Mouse (Mus musculus): ENCODE measurements at regions not wholly inside any gene's neighbourhood (a gene's known extent, or its start where the extent isn't known, plus 50 kb on each side); places are given as distances from the start of the nearest gene placed in this dataset.

DNA sequence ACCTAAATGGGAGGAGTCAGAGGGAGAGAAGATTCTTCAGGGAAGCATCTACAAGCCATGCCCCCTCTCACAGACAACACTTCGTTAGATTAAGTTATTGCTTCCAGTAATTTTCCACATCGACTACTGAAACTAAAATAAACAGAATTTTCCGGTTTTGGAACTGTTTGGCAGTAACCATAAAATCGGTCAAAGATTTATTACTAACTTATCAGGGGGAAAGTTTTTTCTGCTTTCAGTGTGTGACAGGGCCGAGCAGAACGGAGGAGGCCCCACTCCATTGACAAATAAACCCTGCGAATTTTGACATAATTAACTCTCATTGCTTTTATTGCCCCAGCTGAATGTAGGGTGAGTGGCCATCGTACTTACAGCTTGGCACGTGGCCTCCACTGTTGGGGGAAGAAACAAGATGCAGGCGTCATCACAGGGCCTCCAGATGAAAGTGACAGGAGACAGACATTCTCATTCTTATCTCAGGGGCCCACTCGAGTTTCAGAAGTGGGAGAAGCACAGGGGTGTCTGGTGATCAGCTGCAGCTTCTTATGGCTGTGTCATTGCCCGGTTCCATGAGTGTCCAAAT, 229.6 kb upstream of the Foxq1 start:
- Histone ChIP-seq H3K36me3 (no peaks in the 10 kb centered on the region), H3K9ac (no peak overlapping the region), H3K4me2 (no peak overlapping the region), H3K4me1 (replicated peaks) (no peaks in the 10 kb centered on the region), H3K27me3 (no peaks in the 10 kb centered on the region), H3K9me3 (no peaks in the 10 kb centered on the region), H3K27ac (no peak overlapping the region), H3K4me3 (no peak overlapping the region)
- no peak for ATAC-seq (ENCODE audit: low FRiP score)
- 78% methylated on average over 12 of the region's 12 CpGs for WGBS

GRCm38 (mm10) chr13:31327511-31327951, 228.4 kb upstream of the Foxq1 start:
- no peak for ATAC-seq (ENCODE audit: low FRiP score)
- H3K36me3 ChIP-seq: no peaks in the 10 kb centered on the region
- no peak overlapping the region for H3K4me3 ChIP-seq
- 0 out of 2 replicates have a peak, but pooled peaks cover 3% of the 10 kb centered on the region for H3K4me1 ChIP-seq (replicated peaks)
- whole genome bisulfite sequencing: 71% methylated on average over 7 of the region's 7 CpGs
- H3K27ac ChIP-seq: no peak overlapping the region
- no peak overlapping the region for H3K4me2 ChIP-seq
- H3K27me3 ChIP-seq: no peaks in the 10 kb centered on the region
- no peaks in the 10 kb centered on the region for H3K9me3 ChIP-seq
- no peak overlapping the region for H3K9ac ChIP-seq

DNA sequence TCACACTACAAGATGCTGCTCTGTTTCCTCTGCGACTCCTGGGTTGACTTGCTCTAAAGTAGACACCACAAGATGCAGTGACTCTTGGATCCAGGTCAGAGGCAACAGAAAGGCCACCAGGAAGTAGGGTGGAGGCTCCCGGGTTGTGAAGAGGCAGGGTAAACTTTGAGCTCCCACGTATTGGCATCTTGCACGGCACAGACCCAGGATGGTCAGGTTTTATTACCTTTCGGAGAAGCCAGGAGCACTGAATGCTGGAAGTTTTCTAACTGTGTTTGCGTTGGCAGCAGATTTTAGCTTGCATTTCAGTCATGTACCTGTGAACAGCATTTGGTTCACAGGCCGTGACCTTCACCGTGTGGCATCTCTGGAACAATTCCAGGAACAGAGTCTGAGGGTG, 227.2 kb upstream of the Foxq1 start:
- no peaks in the 10 kb centered on the region for H3K36me3 ChIP-seq
- 88% methylated on average over 8 of the region's 8 CpGs for WGBS

GRCm38 (mm10) chr13:31330731-31331130, 225.2 kb upstream of the Foxq1 start:
- Histone ChIP-seq H3K4me3 (no peak overlapping the region), H3K4me1 (replicated peaks) (0 out of 2 replicates have a peak, but pooled peaks cover 3% of the 10 kb centered on the region)
- 54% methylated on average over 5 of the region's 5 CpGs for WGBS

More for the DNA sequence above, 227.2 kb upstream of the Foxq1 start:
- no peak for ATAC-seq (ENCODE audit: low FRiP score)
- Histone ChIP-seq H3K27ac (no peak overlapping the region), H3K9ac (no peak overlapping the region), H3K9me3 (no peaks in the 10 kb centered on the region), H3K4me3 (no peak overlapping the region), H3K4me1 (replicated peaks) (0 out of 2 replicates have a peak, but pooled peaks cover 3% of the 10 kb centered on the region), H3K27me3 (no peaks in the 10 kb centered on the region), H3K4me2 (no peak overlapping the region)

GRCm38 (mm10) chr13:31334981-31335380, 221.0 kb upstream of the Foxq1 start:
- no peak for ATAC-seq (ENCODE audit: low FRiP score)
- Histone ChIP-seq H3K36me3 (no peaks in the 10 kb centered on the region), H3K4me2 (no peak overlapping the region), H3K9me3 (no peaks in the 10 kb centered on the region), H3K4me3 (no peak overlapping the region), H3K27me3 (no peaks in the 10 kb centered on the region), H3K4me1 (replicated peaks) (0 out of 2 replicates have a peak, but pooled peaks cover 6% of the 10 kb centered on the region), H3K9ac (no peak overlapping the region), H3K27ac (no peak overlapping the region)
- WGBS: 95% methylated on average over 3 of the region's 3 CpGs

More at GRCm38 (mm10) chr13:31330731-31331130, 225.2 kb upstream of the Foxq1 start:
- H3K9me3 ChIP-seq: no peaks in the 10 kb centered on the region
- H3K36me3 ChIP-seq: no peaks in the 10 kb centered on the region
- no peak overlapping the region for H3K27ac ChIP-seq
- H3K9ac ChIP-seq: no peak overlapping the region
- H3K4me2 ChIP-seq: no peak overlapping the region
- no peaks in the 10 kb centered on the region for H3K27me3 ChIP-seq
- peak; percentile 60 for ATAC-seq (ENCODE audit: low FRiP score)

DNA sequence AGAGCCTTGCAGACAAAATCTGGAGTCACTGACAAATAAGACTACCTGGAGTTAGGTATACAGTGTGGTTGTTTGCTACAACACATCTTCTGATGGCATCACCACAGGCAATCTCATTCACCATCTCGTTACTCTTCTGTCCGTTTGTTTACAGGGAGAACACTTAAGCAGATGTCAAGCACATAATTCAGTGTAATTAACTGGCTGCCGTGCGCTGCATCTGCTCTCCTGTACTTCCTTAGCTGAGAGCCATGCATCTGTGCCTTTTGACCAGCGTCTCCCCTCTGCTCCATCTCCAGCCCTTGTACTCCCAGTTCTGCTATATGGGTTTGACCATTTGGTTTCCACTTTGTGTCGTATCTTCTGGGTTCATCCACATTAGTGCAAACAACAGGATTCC, 218.3 kb upstream of the Foxq1 start:
- 0 out of 2 replicates have a peak, but pooled peaks cover 3% of the 10 kb centered on the region for H3K4me1 ChIP-seq (replicated peaks)
- no peaks in the 10 kb centered on the region for H3K9me3 ChIP-seq
- no peak overlapping the region for H3K27ac ChIP-seq
- no peak overlapping the region for H3K9ac ChIP-seq
- no peaks in the 10 kb centered on the region for H3K27me3 ChIP-seq
- H3K4me2 ChIP-seq: no peak overlapping the region
- WGBS: 60% methylated on average over 6 of the region's 6 CpGs
- no peak overlapping the region for H3K4me3 ChIP-seq
- no peak for ATAC-seq (ENCODE audit: low FRiP score)
- H3K36me3 ChIP-seq: no peaks in the 10 kb centered on the region

DNA sequence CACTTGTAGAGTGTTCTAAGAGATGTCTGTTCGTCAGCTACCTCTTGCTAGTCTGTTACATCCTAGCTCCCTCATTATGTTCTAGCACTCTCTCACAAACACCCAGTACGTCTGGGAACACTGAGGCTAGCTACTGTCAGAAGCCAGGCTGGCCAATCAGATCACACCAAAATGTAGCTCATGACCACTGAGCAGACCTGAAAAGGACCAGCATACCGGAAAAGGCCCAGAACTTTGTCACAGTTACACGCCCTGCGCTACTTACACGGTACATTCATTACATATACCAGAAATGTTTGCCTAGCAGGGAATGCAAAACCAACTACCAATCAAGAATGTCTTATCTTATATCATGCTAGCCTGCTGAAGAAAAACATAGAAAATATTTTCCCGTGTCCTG, 216.5 kb upstream of the Foxq1 start:
- H3K27me3 ChIP-seq: no peaks in the 10 kb centered on the region
- H3K4me2 ChIP-seq: no peak overlapping the region
- no peak for ATAC-seq (ENCODE audit: low FRiP score)
- no peaks in the 10 kb centered on the region for H3K36me3 ChIP-seq
- H3K4me3 ChIP-seq: no peak overlapping the region
- 90% methylated on average over 7 of the region's 7 CpGs for WGBS
- no peak overlapping the region for H3K9ac ChIP-seq
- 0 out of 2 replicates have a peak, but pooled peaks cover 3% of the 10 kb centered on the region for H3K4me1 ChIP-seq (replicated peaks)
- H3K27ac ChIP-seq: no peak overlapping the region
- H3K9me3 ChIP-seq: no peaks in the 10 kb centered on the region

- H3K9ac ChIP-seq: no peak overlapping the region
- no peak overlapping the region for H3K4me3 ChIP-seq
- H3K9me3 ChIP-seq: no peaks in the 10 kb centered on the region
- H3K27me3 ChIP-seq: no peaks in the 10 kb centered on the region
- H3K4me1 ChIP-seq (replicated peaks): 0 out of 2 replicates have a peak, but pooled peaks cover 3% of the 10 kb centered on the region
- H3K27ac ChIP-seq: no peak overlapping the region
- no peaks in the 10 kb centered on the region for H3K36me3 ChIP-seq
- WGBS: 85% methylated on average over 2 of the region's 2 CpGs
- ATAC-seq (ENCODE audit: low FRiP score): no peak
- H3K4me2 ChIP-seq: no peak overlapping the region
Measured at GRCm38 (mm10) chr13:31339901-31340300, 216.0 kb upstream of the Foxq1 start.

DNA sequence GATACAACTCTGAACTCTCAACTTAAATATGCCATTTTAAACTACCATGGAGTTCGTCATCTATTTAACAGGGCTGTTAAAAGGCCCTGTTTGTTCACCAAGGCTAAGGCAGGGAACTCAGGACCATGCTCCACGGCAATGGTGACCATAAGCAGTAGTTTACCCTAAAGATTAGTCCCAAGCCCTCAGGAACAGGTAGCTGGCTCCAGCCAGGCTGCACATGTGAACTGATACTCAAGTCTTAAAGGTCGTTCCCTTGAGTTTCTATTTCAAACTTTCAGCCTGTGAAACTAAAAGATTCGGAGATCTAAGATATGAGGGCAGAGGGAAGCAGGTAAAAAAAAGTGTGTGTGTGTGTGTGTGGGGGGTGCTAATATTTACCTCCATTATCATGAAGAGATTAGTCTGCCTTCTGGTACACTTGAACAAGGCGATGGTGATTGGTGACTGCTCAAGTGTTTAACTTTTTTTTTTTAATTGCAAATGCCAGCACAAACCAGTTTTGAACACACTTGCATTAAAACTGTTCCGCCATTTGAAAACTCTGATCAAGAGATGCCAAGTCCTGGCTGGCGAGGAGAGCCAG, 215.5 kb upstream of the Foxq1 start:
- no peaks in the 10 kb centered on the region; the same call in 1 of the 2 replicates for H3K9me3 ChIP-seq
- WGBS: 90% methylated on average over 7 of the region's 7 CpGs
- no peak for ATAC-seq (ENCODE audit: low FRiP score)

GRCm38 (mm10) chr13:31341282-31342100, 214.4 kb upstream of the Foxq1 start:
- no peak overlapping the region for H3K27ac ChIP-seq
- no peaks in the 10 kb centered on the region for H3K27me3 ChIP-seq
- H3K4me1 ChIP-seq (replicated peaks): 0 out of 2 replicates have a peak, but pooled peaks cover 3% of the 10 kb centered on the region
- no peak for ATAC-seq (ENCODE audit: low FRiP score)
- 83% methylated on average over 15 of the region's 15 CpGs for WGBS
- H3K4me3 ChIP-seq: no peak overlapping the region
- no peak overlapping the region for H3K4me2 ChIP-seq
- no peak overlapping the region for H3K9ac ChIP-seq
- H3K9me3 ChIP-seq: no peaks in the 10 kb centered on the region; the same call in 1 of the 2 replicates
- no peaks in the 10 kb centered on the region for H3K36me3 ChIP-seq

More for the DNA sequence above, 215.5 kb upstream of the Foxq1 start:
- no peaks in the 10 kb centered on the region for H3K36me3 ChIP-seq
- no peak overlapping the region for H3K9ac ChIP-seq
- no peak overlapping the region for H3K4me2 ChIP-seq
- no peak overlapping the region for H3K4me3 ChIP-seq
- H3K27me3 ChIP-seq: no peaks in the 10 kb centered on the region
- 0 out of 2 replicates have a peak, but pooled peaks cover 3% of the 10 kb centered on the region for H3K4me1 ChIP-seq (replicated peaks)
- H3K27ac ChIP-seq: no peak overlapping the region

GRCm38 (mm10) chr13:31346205-31346604, 209.7 kb upstream of the Foxq1 start:
- Histone ChIP-seq H3K27ac (no peak overlapping the region), H3K4me1 (replicated peaks) (no peaks in the 10 kb centered on the region), H3K9me3 (no peaks in the 10 kb centered on the region; the same call in 1 of the 2 replicates), H3K4me2 (no peak overlapping the region), H3K27me3 (no peaks in the 10 kb centered on the region; the same call in 1 of the 2 replicates), H3K9ac (no peak overlapping the region), H3K36me3 (no peaks in the 10 kb centered on the region), H3K4me3 (no peak overlapping the region)
- ATAC-seq (ENCODE audit: low FRiP score): no peak
- WGBS: 70% methylated on average over 1 of the region's 1 CpGs

DNA sequence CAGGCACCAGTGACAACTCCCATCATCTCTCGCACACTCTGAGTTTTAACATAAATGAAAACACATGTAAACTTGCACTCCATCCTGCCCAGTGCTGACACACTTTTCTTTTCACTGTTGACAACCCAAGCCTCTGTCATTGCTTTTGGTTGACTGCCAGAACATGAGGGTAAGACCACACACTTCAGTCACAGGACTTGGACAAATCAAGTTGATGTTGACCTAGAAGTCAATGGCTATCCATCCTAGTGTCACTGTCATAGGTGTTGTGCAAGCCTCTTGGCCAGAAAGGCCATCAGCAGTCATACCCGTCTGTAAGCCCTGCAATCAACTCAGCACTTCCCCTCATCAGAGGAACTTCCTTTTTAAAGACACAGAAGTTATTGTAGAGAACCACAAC, 208.9 kb upstream of the Foxq1 start:
- no peak for ATAC-seq (ENCODE audit: low FRiP score)
- H3K4me3 ChIP-seq: no peak overlapping the region

More for the DNA sequence above, 208.9 kb upstream of the Foxq1 start:
- Histone ChIP-seq H3K9me3 (no peaks in the 10 kb centered on the region; the same call in 1 of the 2 replicates), H3K9ac (no peak overlapping the region), H3K4me2 (no peak overlapping the region), H3K36me3 (no peaks in the 10 kb centered on the region), H3K4me1 (replicated peaks) (no peaks in the 10 kb centered on the region), H3K27me3 (no peaks in the 10 kb centered on the region; the same call in 1 of the 2 replicates), H3K27ac (no peak overlapping the region)
- 83% methylated on average over 2 of the region's 2 CpGs for WGBS

Measured in hindbrain, embryonic 13.5 days (tissue).